Mouse (Mus musculus) embryonic facial prominence, embryonic 13.5 days (tissue): ENCODE data around the gene Rgsl1. TPM values are rescaled to one million over a fixed set of nuclear protein-coding genes. Genes with fewer than 3 reads are reported as not detected.

Source experiments
- ATAC-seq: fragments of 200-750 bp; cut with Nextera tagmentation; 2 replicates; pipeline ENCODE4 v1.8.0; 2017; ENCODE audit warnings: low read depth; ENCODE audit not compliant: insufficient number of reproducible peaks, insufficient read depth, low FRiP score, low TSS enrichment
- H3K27ac ChIP-seq: fragments of 300-500 bp; sonication (generic); 2 replicates; pipeline ENCODE4 v1.5.1; 2015; ENCODE audit warnings: moderate library complexity, mild to moderate bottlenecking, inconsistent platforms
- H3K27me3 ChIP-seq: fragments of 300-500 bp; sonication (generic); 2 replicates; pipeline ENCODE4 v1.6.1; 2015; ENCODE audit warnings: mild to moderate bottlenecking, inconsistent platforms
- H3K36me3 ChIP-seq: fragments of 300-500 bp; sonication (generic); 2 replicates; pipeline ENCODE4 v1.6.1; 2015; ENCODE audit warnings: mild to moderate bottlenecking, inconsistent platforms
- H3K4me1 ChIP-seq: fragments of 300-500 bp; sonication (generic); 2 replicates; pipeline ENCODE4 v1.6.1; 2015; ENCODE audit warnings: inconsistent platforms
- H3K4me2 ChIP-seq: fragments of 300-500 bp; sonication (generic); 2 replicates; pipeline ENCODE4 v1.6.1; 2015; ENCODE audit warnings: moderate library complexity, mild to moderate bottlenecking, inconsistent platforms
- H3K4me3 ChIP-seq: fragments of 300-500 bp; sonication (generic); 2 replicates; pipeline ENCODE4 v1.5.1; 2015; ENCODE audit warnings: mild to moderate bottlenecking, inconsistent platforms
- H3K9ac ChIP-seq: fragments of 300-500 bp; sonication (generic); 2 replicates; pipeline ENCODE4 v1.6.1; 2015; ENCODE audit warnings: mild to moderate bottlenecking, inconsistent platforms
- H3K9me3 ChIP-seq: fragments of 300-500 bp; sonication (generic); 2 replicates; pipeline ENCODE4 v1.6.1; 2016; ENCODE audit warnings: inconsistent platforms
- WGBS: fragments of 180-500 bp; shearing (Covaris S2); methylation state at CpG from one replicate; pipeline ENCODE4 v1.1.7; 2015; ENCODE audit warnings: mixed read lengths; 5-methylcytosine and 5-hydroxymethylcytosine counted together
- polyA plus RNA-seq: library from polyadenylated mRNA; unstranded; fragments of >200 nt; fragmentation: Nextera tagmentation; extraction: Ambion mirVana; gene quantifications from 2 replicates; pipeline ENCODE4 v1.2.1, GENCODE M21; 2015

Gene Rgsl1
- polyA plus RNA-seq, 1 experiment from 2014 or later: 0.08 TPM

DNA sequence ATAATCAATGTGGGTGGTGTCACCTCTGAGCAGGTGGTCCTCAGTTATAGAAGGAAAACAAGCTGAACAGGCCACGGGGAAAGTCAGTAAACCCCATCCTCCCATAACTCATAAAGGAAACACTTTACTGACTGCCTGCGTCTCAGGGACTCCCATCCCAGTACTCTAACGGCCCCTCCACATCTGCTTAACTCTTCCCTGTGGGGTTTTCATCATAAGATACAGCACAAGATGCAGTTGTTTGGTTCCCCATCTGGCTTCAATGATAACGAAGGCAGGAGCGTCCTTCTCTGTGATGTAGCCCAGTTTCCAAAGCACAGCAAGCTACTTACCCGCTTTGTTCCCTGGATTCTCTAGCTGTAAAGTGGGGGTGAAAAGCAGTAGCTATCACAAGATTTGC is 93.9 kb downstream of the Rgsl1 start:
- peak overlapping the region; percentile 63 for H3K4me2 ChIP-seq
- no peaks in the 10 kb centered on the region for H3K27me3 ChIP-seq
- peak overlapping the region; percentile 47 for H3K4me3 ChIP-seq
- 0 out of 2 replicates have a peak overlapping the region, but pooled peaks have one; percentile 11 for H3K27ac ChIP-seq
- peaks cover 28% of the 10 kb centered on the region for H3K4me1 ChIP-seq
- peaks cover 5% of the 10 kb centered on the region; the same call in 1 of the 2 replicates for H3K36me3 ChIP-seq
- no peaks in the 10 kb centered on the region for H3K9me3 ChIP-seq
- no peak for ATAC-seq
- 38% methylated on average over 6 of the region's 6 CpGs for WGBS
- peak overlapping the region; percentile 72 for H3K9ac ChIP-seq

DNA sequence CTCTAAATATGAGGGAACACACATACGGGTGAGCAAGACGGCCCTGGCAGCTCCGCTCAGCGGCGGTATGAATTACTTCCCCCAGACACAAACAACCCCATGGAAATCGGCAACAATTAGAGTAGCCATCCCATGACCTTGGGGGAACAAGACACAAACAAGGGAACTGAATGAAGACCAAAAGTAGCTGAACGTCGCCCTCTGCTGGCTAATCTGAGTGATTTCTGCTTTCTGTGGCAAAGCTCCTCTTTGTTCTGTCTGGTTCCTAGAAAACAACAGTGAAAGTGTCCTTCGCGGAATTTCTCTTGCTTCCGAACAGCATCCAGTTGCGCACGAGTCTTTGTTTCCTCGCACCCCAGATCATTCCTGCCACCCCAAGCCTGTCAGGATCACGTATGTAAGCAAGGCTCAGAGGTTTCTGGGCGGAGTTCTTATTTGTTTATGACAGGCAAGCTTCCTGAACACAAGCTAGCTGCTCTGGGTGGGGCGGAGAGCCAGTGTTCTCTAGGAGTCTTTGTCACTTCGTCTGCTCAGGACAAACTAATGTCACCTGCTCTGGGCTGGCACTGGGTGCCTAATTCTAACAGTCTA is 94.6 kb downstream of the Rgsl1 start, which contains the start of gene Rnasel:
TSS of gene Rnasel (plus strand) at position 216 of the 591 bp plus-strand sequence.
- 0 out of 2 replicates have a peak, but pooled peaks have one; percentile 60 for ATAC-seq
- H3K27ac ChIP-seq: peak within 1 kb of the TSS; percentile 11; the same call in 1 of the 2 replicates
- 2% methylated on average over 18 of the region's 18 CpGs for WGBS
- peaks cover 28% of the 10 kb centered on the region for H3K4me1 ChIP-seq
- peak within 1 kb of the TSS; percentile 47 for H3K4me3 ChIP-seq
- no peaks in the 10 kb centered on the region for H3K27me3 ChIP-seq
- H3K9me3 ChIP-seq: no peaks in the 10 kb centered on the region
- peak within 1 kb of the TSS; percentile 63 for H3K4me2 ChIP-seq
- H3K36me3 ChIP-seq: no peaks in the 10 kb centered on the region
- H3K9ac ChIP-seq: peak within 1 kb of the TSS; percentile 72

DNA sequence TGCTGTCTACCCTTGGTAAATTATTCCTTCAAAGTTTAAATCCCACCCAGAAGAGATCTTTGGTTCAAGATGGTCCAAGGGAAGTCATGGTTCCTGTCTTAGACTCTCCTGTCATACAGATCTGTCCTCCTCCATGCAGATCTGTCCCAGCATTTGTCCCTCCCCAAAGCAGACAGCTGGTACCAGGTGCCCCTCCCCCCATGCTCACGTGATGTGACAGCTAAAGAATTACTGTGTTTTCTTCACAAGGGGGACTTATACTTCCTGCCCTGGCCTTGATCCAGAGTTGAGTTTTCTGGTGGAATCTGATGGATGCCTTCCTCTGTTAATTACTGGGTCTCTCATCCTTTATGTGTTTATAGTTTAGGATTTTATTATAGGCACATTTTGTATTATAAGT is 95.4 kb downstream of the Rgsl1 start:
- 13% methylated on average over 1 of the region's 1 CpGs for whole genome bisulfite sequencing
- Histone ChIP-seq H3K36me3 (no peaks in the 10 kb centered on the region), H3K4me3 (no peak overlapping the region), H3K9me3 (no peaks in the 10 kb centered on the region), H3K27me3 (no peaks in the 10 kb centered on the region), H3K27ac (no peak overlapping the region), H3K9ac (no peak overlapping the region), H3K4me1 (peaks cover 28% of the 10 kb centered on the region), H3K4me2 (peak overlapping the region; percentile 63)
- no peak for ATAC-seq

DNA sequence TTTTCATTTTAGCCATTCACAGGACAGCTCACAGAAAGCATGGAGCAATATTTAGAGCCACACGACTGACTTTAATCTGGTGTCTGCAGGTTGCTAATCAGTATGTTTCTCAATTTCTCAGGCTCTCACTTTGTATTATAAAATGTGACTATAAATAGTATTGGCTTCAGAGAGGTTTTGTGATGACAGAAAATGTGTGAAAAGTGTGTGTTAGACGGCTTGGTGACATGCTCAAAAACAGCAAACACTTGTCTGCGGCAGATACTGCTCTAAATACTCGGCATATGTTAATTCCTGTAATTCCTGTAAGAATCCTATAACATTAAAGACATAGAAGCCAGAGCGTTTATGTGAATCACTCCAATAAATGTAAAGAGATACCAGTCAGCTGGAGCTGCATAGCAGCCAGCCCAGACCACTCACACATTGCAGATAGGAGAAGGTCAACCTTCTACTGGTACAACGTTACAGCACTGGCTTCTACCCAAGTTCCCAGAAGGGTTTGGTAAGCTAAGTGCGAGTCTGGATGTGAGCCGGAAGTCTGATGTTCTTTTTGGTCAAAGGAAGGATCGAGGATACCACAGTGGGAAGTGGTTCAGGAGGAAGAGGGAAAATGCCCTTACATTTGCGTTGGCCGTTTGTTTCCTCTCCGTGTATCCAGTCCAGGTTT is 95.9 kb downstream of the Rgsl1 start:
- Histone ChIP-seq H3K27ac (no peak overlapping the region), H3K4me2 (no peak overlapping the region), H3K4me1 (peaks cover 28% of the 10 kb centered on the region), H3K9ac (no peak overlapping the region), H3K36me3 (no peaks in the 10 kb centered on the region), H3K9me3 (no peaks in the 10 kb centered on the region), H3K27me3 (no peaks in the 10 kb centered on the region), H3K4me3 (no peak overlapping the region)
- ATAC-seq: no peak
- 65% methylated on average over 12 of the region's 12 CpGs for WGBS

DNA sequence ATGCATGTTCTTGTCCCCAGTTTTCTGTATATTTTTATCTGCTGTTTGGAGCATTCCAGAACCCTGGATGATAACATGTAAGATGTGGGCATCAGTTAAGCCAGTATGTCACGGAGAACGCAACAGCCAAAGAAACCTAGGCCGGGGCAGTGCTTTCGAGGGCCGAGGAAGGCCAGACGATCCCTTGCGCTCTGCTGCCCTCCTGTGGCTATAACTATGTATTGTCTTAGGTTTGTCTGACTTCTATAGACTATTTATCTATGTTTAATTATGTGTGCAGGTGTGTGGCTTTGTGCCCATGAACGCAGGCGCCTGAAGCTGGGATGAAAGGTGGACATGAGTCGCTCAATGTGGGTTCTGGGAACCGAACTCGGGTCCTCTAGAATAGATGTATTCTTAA is 97.2 kb downstream of the Rgsl1 start:
- H3K4me1 ChIP-seq: peaks cover 26% of the 10 kb centered on the region
- WGBS: 3% methylated on average over 12 of the region's 12 CpGs
- no peak for ATAC-seq
- H3K9me3 ChIP-seq: no peaks in the 10 kb centered on the region
- no peak overlapping the region for H3K4me3 ChIP-seq
- H3K36me3 ChIP-seq: no peaks in the 10 kb centered on the region
- H3K4me2 ChIP-seq: 0 out of 2 replicates have a peak overlapping the region, but pooled peaks have one; percentile 9
- H3K9ac ChIP-seq: no peak overlapping the region
- no peak overlapping the region for H3K27ac ChIP-seq
- H3K27me3 ChIP-seq: peaks cover 4% of the 10 kb centered on the region

DNA sequence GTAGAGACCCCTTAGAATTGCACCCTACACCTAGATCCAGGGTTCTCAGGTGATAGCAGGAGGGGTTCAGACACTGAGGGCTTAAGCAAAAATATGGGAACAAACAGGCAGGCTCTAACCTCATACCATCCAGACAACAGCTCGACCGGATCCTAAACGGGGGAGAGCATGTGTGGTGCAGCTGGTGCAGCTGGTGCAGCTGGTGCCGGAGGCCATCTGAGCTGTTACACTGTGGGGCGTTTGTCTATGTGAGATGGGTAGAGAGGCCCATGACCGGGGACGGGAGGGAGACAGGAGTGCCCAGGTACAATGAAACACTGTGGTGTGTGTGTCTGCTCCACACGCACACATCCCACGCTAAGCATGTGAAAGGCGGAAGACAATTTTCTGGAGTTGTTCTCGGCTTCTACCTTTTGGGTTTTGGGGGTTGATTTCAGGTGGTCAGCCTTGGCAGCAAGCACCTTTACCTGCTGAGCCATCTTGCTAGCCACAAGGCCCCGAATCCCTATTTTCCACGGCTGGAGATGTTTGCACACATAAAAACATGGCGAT is 97.7 kb downstream of the Rgsl1 start:
- H3K9ac ChIP-seq: no peak overlapping the region
- no peak overlapping the region for H3K4me3 ChIP-seq
- 73% methylated on average over 14 of the region's 14 CpGs for WGBS
- H3K36me3 ChIP-seq: no peaks in the 10 kb centered on the region
- H3K9me3 ChIP-seq: no peaks in the 10 kb centered on the region
- H3K4me1 ChIP-seq: peaks cover 26% of the 10 kb centered on the region
- no peak overlapping the region for H3K27ac ChIP-seq
- peaks cover 10% of the 10 kb centered on the region for H3K27me3 ChIP-seq
- no peak for ATAC-seq
- 0 out of 2 replicates have a peak overlapping the region, but pooled peaks have one; percentile 9 for H3K4me2 ChIP-seq

DNA sequence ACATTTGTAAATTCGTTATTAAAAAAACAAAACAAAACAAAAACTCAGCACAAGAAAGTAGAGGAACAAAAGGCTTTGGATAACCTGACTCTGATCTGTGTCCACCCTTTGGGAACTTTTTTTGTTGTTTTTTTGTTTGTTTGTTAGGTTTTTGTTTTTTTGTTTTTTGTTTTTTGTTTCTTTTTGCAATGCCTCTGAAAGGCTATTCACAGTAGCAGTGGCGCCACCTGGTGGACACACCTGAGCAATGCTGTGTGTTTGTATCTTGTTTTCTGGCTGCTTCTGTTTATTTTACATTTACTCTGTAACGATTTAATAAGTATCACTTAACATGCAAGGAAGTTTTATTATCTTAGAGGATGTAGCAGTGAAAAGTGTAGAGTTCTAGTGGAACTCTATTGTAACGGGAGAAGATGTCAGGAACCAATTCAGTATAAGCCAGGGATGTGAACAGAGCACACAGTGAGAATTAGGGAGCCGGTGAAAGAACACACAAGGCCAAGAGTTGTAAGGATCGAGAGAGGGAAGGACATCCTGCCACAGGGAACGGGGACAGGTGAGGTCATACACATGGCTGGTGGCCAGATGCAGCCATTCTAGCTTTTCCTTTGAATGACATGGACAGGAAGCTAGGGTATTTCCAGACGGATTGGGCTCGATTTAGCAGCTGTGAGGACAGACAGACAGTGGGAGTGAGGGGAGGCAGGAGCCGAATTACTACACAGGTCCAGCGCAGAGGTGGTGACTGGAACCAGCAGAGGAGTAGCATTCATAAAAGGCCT is 101.4 kb downstream of the Rgsl1 start:
- WGBS: 48% methylated on average over 11 of the region's 11 CpGs
- H3K4me3 ChIP-seq: peak overlapping the region; percentile 42; the same call in 1 of the 2 replicates
- no peak overlapping the region for H3K27ac ChIP-seq
- no peak for ATAC-seq
- H3K4me2 ChIP-seq: peak overlapping the region; percentile 77
- H3K9ac ChIP-seq: no peak overlapping the region
- H3K27me3 ChIP-seq: peaks cover 44% of the 10 kb centered on the region
- H3K36me3 ChIP-seq: no peaks in the 10 kb centered on the region
- no peaks in the 10 kb centered on the region for H3K9me3 ChIP-seq
- peaks cover 23% of the 10 kb centered on the region for H3K4me1 ChIP-seq

DNA sequence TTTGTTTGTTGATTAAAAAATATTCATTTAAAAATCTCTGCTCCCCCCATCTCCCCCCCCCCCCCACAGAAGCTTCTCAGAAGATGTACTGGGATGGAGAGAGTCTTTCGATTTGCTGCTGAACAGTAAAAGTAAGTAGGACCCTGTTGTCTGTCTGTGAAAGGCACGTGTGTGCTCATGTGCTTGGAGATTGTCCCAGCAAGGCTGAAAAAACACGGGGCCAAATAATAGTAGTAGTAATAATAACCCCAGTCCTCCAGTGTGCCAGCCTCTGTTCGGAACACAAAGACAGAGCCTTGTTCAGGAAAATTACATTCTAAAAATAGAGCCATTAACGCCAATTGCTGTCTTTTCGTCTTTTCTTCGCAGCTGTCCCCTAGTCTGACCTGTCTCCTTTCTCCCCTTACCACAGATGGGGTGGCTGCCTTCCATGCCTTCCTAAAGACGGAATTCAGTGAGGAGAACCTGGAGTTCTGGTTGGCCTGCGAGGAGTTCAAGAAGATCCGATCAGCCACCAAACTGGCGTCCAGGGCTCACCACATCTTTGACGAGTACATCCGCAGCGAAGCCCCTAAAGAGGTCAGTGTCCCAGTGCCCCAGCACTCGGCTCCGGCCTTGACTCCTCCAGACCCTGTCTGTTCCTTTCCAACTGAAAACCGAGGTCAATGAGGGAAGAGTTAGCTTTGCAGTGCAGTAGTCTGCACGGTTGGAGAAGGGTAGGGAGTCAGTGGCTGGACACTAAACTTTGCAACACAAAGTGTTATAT is 102.2 kb downstream of the Rgsl1 start:
- Histone ChIP-seq H3K27me3 (peaks cover 44% of the 10 kb centered on the region), H3K4me2 (peak overlapping the region; percentile 77), H3K27ac (no peak overlapping the region), H3K9ac (no peak overlapping the region), H3K4me3 (peak overlapping the region; percentile 42), H3K4me1 (peaks cover 32% of the 10 kb centered on the region), H3K9me3 (no peaks in the 10 kb centered on the region), H3K36me3 (no peaks in the 10 kb centered on the region)
- WGBS: 59% methylated on average over 18 of the region's 18 CpGs
- no peak for ATAC-seq

DNA sequence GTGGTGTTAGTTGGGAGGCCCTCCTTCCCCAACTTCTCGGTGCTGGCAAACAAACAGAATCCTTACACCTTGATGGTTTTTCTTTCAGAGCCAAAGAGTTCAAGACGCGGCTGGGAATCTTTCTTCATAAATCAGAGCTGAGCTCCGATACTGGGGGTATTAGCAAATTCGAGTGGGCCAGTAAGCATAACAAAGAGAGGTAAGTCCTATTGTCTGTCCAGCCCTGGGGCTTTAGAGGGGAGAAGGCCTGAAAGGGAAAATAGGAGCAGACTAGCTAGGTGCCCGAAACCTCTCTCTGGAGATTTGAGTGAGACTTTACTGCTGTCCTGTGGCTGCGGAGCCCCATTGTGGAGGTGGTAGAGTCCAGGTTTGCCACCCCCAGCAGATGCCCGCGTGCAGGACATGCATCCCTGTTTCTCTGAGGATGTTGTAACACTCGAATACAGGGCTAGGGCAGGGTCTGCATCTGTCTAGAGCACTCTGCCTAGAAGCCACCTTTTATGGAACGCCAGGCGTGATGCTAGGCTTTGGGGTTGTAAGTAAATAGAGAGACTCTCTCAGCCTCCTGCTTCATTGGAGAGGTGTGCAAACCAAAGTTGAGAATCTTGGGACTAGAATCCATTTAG is 103.1 kb downstream of the Rgsl1 start:
- 30% methylated on average over 12 of the region's 12 CpGs for WGBS
- H3K27ac ChIP-seq: no peak overlapping the region
- H3K36me3 ChIP-seq: no peaks in the 10 kb centered on the region
- peak overlapping the region; percentile 49 for H3K9ac ChIP-seq
- H3K4me1 ChIP-seq: peaks cover 31% of the 10 kb centered on the region
- H3K4me2 ChIP-seq: peak overlapping the region; percentile 77
- H3K9me3 ChIP-seq: no peaks in the 10 kb centered on the region
- H3K27me3 ChIP-seq: peaks cover 44% of the 10 kb centered on the region
- no peak for ATAC-seq
- peak overlapping the region; percentile 42 for H3K4me3 ChIP-seq

DNA sequence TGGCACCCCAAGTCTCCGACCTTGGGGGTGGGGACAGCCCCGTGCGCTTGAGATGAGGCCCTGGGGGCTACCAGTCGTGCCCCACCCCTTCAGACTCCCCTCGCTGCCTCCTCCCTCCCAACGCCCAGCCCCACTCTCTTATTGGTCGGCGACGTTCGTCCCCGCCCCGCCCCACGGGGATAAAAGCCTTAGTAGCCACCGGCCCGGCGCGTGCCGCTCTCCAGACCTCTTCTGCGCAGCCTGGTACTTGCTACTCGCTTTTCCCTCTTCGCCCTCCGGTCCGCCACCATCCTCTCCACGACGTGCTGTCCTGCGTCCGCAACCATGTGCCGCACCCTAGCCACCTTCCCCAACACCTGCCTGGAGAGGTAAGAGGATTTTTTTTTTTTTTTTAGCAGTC is 103.8 kb downstream of the Rgsl1 start, which contains the start of gene Rgs16:
TSS of gene Rgs16 (plus strand) at position 205 of the 400 bp plus-strand sequence.
- under 1% methylated on average over 28 of the region's 28 CpGs for WGBS
- Histone ChIP-seq H3K4me1 (peaks cover 31% of the 10 kb centered on the region), H3K9ac (peak within 1 kb of the TSS; percentile 49), H3K36me3 (no peaks in the 10 kb centered on the region), H3K4me2 (peak within 1 kb of the TSS; percentile 77), H3K4me3 (peak within 1 kb of the TSS; percentile 42), H3K9me3 (no peaks in the 10 kb centered on the region), H3K27me3 (peaks cover 48% of the 10 kb centered on the region), H3K27ac (no peak within 1 kb of the TSS)
- ATAC-seq: no peak
